Mouse (Mus musculus): ENCODE data around the gene AA986860. TPM values are rescaled to one million over a fixed set of nuclear protein-coding genes. Genes with fewer than 3 reads are reported as not detected.

Gene AA986860
- total and polyA plus RNA-seq, 2 experiments from 2014 or later: 0.42 to 0.99 TPM

DNA sequence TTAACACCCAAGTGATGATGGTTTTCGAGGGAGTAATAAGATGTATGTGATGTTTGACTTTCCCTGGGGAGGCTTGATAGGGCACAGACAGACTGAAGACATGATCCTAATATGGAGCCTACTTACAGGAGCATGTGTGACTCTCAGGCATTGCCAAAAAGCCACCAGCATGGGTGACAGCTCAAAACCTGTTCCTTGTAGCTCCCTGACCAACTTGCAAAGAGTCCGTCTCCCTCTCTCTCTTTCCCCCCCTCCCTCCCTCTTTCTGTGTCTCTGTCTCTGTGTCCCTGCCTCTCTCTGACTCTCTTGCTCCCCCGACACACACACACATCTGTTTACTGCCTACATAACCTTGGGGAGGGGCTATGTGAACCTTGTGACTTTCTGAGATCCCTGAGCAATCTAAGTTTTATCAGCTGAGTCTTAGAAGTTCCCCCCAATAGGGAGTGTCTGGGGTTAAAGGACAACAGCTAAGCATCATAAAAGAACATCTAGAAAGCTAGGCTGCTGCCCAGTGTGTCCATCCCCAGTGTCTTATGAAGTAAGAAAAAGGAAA is 6.9 kb downstream of the AA986860 start:
- Histone ChIP-seq H3K4me2 (ENCODE audit: low read depth, low read length, poor library complexity, severe bottlenecking) (no peak overlapping the region), H3K27ac (ENCODE audit: low read depth, low read length) (no peak overlapping the region), H3K4me3 (ENCODE audit: low read depth, low read length) (no peak overlapping the region), H3K4me1 (ENCODE audit: insufficient read depth, low read length) (no peaks in the 10 kb centered on the region), H3K9ac (replicated peaks; ENCODE audit: low read length, poor library complexity, severe bottlenecking) (no peak overlapping the region), H3K27me3 (ENCODE audit: insufficient read depth, low read length) (no peaks in the 10 kb centered on the region), H3K36me3 (ENCODE audit: insufficient read depth, low read length) (no peaks in the 10 kb centered on the region), H3K9me3 (ENCODE audit: low read length) (no peaks in the 10 kb centered on the region)
- no peak for DNase-seq (ENCODE audit: low spot score)
- 87% methylated on average over 3 of the region's 3 CpGs for WGBS
- no peak for TF ChIP-seq CTCF (IDR thresholded peaks at IDR 0.05)
- ATAC-seq (ENCODE audit: low FRiP score): no peak

DNA sequence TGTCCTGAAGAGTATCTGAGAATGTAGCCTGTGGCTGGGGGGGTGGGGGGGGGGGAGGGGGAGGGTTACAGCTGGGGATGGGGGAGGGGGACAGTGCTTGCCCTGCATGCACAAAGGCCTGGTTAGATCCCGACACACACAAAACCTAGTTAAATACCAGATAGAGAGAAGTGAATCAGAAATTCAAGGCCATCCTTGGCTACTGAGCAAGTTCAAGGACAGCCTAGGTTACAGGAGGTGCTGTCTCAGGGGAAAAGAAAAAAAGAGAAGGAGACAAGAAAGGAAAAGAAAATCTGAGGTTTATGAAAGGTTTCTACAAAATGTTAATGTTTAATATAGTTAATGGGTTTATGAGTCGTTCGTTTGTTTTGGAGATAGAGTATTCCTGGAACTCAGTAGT is 7.9 kb downstream of the AA986860 start:
- ATAC-seq (ENCODE audit: low FRiP score) (no peak), DNase-seq (ENCODE audit: low spot score) (no peak)
- 88% methylated on average over 3 of the region's 3 CpGs for WGBS
- Histone ChIP-seq H3K27me3 (ENCODE audit: insufficient read depth, low read length) (no peaks in the 10 kb centered on the region), H3K4me2 (ENCODE audit: low read depth, low read length, poor library complexity, severe bottlenecking) (no peak overlapping the region), H3K36me3 (ENCODE audit: insufficient read depth, low read length) (no peaks in the 10 kb centered on the region), H3K9ac (replicated peaks; ENCODE audit: low read length, poor library complexity, severe bottlenecking) (no peak overlapping the region), H3K4me3 (ENCODE audit: low read depth, low read length) (no peak overlapping the region), H3K9me3 (ENCODE audit: low read length) (no peaks in the 10 kb centered on the region), H3K4me1 (ENCODE audit: insufficient read depth, low read length) (no peaks in the 10 kb centered on the region), H3K27ac (ENCODE audit: low read depth, low read length) (no peak overlapping the region)
- no peak for TF ChIP-seq CTCF (IDR thresholded peaks at IDR 0.05)

GRCm38 (mm10) chr1:130740227-130740648 is 8.5 kb downstream of the AA986860 start:
- no peak for TF ChIP-seq CTCF (IDR thresholded peaks at IDR 0.05)
- no peak overlapping the region for H3K9ac ChIP-seq (replicated peaks; ENCODE audit: low read length, poor library complexity, severe bottlenecking)
- no peaks in the 10 kb centered on the region for H3K4me1 ChIP-seq (ENCODE audit: insufficient read depth, low read length)
- H3K4me3 ChIP-seq (ENCODE audit: low read depth, low read length): no peak overlapping the region
- no peak overlapping the region for H3K27ac ChIP-seq (ENCODE audit: low read depth, low read length)
- H3K36me3 ChIP-seq (ENCODE audit: insufficient read depth, low read length): no peaks in the 10 kb centered on the region
- ATAC-seq (ENCODE audit: low FRiP score) (no peak), DNase-seq (ENCODE audit: low spot score) (peak; percentile 51)
- no peaks in the 10 kb centered on the region for H3K9me3 ChIP-seq (ENCODE audit: low read length)
- H3K4me2 ChIP-seq (ENCODE audit: low read depth, low read length, poor library complexity, severe bottlenecking): no peak overlapping the region
- WGBS: 74% methylated on average over 4 of the region's 4 CpGs
- H3K27me3 ChIP-seq (ENCODE audit: insufficient read depth, low read length): no peaks in the 10 kb centered on the region

DNA sequence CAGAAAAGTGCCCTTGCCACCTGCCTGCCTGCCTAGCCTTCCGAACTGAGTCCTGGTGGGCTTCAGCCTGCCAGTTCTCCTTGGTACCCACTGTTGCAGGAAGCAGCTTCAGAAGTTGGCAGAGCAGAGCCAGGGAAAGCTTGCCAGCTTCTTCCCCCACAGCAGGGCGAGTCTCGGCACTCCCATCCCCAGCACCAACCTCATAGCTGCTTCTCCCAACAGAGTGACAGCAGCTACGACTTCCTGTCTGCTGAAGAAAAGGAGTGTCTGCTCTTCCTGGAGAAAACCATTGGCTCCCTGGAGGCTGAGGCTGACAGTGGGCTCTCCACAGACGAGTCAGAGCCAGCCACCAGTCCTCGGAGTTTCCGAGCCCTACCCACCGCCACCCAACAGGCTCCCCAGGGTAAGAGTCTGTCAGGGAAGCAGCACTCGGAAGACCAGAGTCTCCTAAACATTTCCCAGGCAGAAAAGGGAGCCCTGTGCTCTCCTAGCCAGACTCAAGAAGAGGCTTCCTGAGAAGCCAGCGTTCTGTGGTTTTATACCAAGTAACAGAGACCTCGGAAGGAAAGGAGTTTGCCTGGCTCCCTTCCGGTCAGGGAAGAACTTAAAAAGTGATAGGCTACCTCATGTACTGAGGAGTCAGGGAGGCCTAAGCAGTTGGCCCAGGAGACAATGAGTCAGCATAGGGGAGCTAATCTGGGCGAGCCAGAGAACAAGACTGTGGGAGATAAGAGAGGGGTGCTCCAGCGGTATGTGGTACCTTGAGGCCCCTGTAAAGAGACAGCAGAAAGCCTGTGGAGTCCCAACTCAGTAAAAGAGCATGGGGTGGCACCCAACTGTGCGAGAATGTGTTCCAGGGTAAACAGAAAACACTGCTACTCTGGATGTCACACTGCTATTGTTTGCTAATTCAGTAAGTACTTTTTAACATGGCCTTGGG is 9.3 kb downstream of the AA986860 start:
- no peak for TF ChIP-seq CTCF (IDR thresholded peaks at IDR 0.05)
- 0 out of 2 replicates have a peak, but pooled peaks have one; percentile 52 for ATAC-seq (ENCODE audit: low FRiP score)
- WGBS: 61% methylated on average over 15 of the region's 15 CpGs

DNA sequence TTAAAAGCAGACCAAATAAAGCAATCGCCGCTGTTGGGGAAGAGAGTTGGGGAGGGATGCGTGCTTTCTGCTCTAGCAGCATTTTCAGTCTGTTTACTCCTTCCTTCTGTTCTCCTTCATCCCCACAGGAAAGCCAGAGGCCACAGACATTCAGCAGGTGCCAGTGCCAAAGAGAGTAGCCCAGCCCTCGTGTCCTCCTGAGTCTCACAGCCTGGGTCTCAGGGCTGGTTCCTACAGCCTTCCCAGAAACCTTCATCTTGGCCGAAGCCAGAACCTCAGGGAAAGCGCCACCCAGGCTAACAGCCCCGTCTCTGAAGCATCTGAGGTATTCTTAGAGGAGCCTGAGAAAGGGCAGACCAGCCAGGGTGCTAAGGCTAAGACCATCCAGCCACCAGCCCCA is 10.4 kb downstream of the AA986860 start:
- H3K4me2 ChIP-seq (ENCODE audit: low read depth, low read length, poor library complexity, severe bottlenecking): no peak overlapping the region
- H3K27ac ChIP-seq (ENCODE audit: low read depth, low read length): no peak overlapping the region
- no peaks in the 10 kb centered on the region for H3K4me1 ChIP-seq (ENCODE audit: insufficient read depth, low read length)
- H3K9ac ChIP-seq (replicated peaks; ENCODE audit: low read length, poor library complexity, severe bottlenecking): no peak overlapping the region
- DNase-seq (ENCODE audit: low spot score) (no peak), ATAC-seq (ENCODE audit: low FRiP score) (no peak)
- 89% methylated on average over 7 of the region's 7 CpGs for WGBS
- no peak for TF ChIP-seq CTCF (IDR thresholded peaks at IDR 0.05)
- H3K4me3 ChIP-seq (ENCODE audit: low read depth, low read length): no peak overlapping the region
- no peaks in the 10 kb centered on the region for H3K36me3 ChIP-seq (ENCODE audit: insufficient read depth, low read length)
- no peaks in the 10 kb centered on the region for H3K9me3 ChIP-seq (ENCODE audit: low read length)
- H3K27me3 ChIP-seq (ENCODE audit: insufficient read depth, low read length): no peaks in the 10 kb centered on the region

More for the DNA sequence above, 9.3 kb downstream of the AA986860 start:
- H3K36me3 ChIP-seq (ENCODE audit: insufficient read depth, low read length): no peaks in the 10 kb centered on the region
- H3K9ac ChIP-seq (replicated peaks; ENCODE audit: low read length, poor library complexity, severe bottlenecking): no peak overlapping the region
- H3K9me3 ChIP-seq (ENCODE audit: low read length): no peaks in the 10 kb centered on the region
- H3K4me3 ChIP-seq (ENCODE audit: low read depth, low read length): no peak overlapping the region
- H3K27me3 ChIP-seq (ENCODE audit: insufficient read depth, low read length): no peaks in the 10 kb centered on the region
- H3K4me1 ChIP-seq (ENCODE audit: insufficient read depth, low read length): no peaks in the 10 kb centered on the region
- no peak overlapping the region for H3K27ac ChIP-seq (ENCODE audit: low read depth, low read length)
- no peak overlapping the region for H3K4me2 ChIP-seq (ENCODE audit: low read depth, low read length, poor library complexity, severe bottlenecking)
- peak; percentile 9 for DNase-seq (ENCODE audit: low spot score)

DNA sequence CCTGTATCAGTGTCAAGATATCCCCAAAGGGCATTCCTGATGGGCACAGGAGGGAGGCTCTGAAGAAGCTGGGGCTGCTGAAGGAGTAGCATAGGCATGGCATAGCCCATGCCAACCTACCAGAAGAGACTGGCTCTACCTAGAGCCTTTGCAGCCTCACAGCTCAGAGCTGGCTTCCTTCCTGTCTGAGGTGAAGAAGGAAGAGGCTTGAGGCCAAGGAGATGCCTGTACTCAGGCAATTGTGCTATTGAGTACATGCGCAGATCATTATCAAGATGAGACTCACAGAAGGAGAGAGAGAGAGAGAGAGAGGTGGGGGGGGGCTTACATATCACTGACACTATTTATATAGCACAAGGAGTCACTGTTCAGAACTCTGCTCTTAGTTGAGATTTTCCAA is 12.0 kb downstream of the AA986860 start:
- no peak overlapping the region for H3K9ac ChIP-seq (replicated peaks; ENCODE audit: low read length, poor library complexity, severe bottlenecking)
- no peak overlapping the region for H3K4me3 ChIP-seq (ENCODE audit: low read depth, low read length)
- no peaks in the 10 kb centered on the region for H3K4me1 ChIP-seq (ENCODE audit: insufficient read depth, low read length)
- H3K27ac ChIP-seq (ENCODE audit: low read depth, low read length): no peak overlapping the region
- ATAC-seq (ENCODE audit: low FRiP score) (no peak), DNase-seq (ENCODE audit: low spot score) (no peak)
- no peak overlapping the region for H3K4me2 ChIP-seq (ENCODE audit: low read depth, low read length, poor library complexity, severe bottlenecking)
- WGBS: 92% methylated on average over 1 of the region's 1 CpGs
- TF ChIP-seq CTCF (IDR thresholded peaks at IDR 0.05): no peak
- H3K27me3 ChIP-seq (ENCODE audit: insufficient read depth, low read length): no peaks in the 10 kb centered on the region
- H3K36me3 ChIP-seq (ENCODE audit: insufficient read depth, low read length): no peaks in the 10 kb centered on the region
- no peaks in the 10 kb centered on the region for H3K9me3 ChIP-seq (ENCODE audit: low read length)
